In genomic region chr11:17183165-17183564, GRCm38 (mm10) we compare ENCODE assay signal across 20 mouse cellular contexts. TPM values are rescaled to one million over a fixed set of nuclear protein-coding genes. Genes with fewer than 3 reads are reported as not detected.
DNase-seq lines count a peak whose midpoint lies in the region; ATAC-seq and TF ChIP-seq lines count a peak whose summit lies in the region.
"Had no signal": no experiment of that assay in that cellular context is flagged by ENCODE, and none has a peak within 500 bp of the region (broad histone marks: within the 10 kb centered on the region; RNA-seq: fewer than 3 reads in every experiment).

No protein-coding gene starts in this region.

- peaks cover 5 to 86% of the 10 kb centered on the region in 2 experiments; a peak in 3 of 4 replicates for H3K4me1 ChIP-seq in CH12.LX (ENCODE audit: control insufficient read depth in 1 of 2, insufficient read depth in 2 of 2)
- H3K4me1 ChIP-seq: embryonic facial prominence, embryonic 10.5 days; heart, embryonic 13.5 days; hindbrain, embryonic 15.5 days had no signal

- ATAC-seq in megakaryocyte, adult 5-6 weeks (ENCODE audit: poor library complexity, severe bottlenecking) = peak; percentile 20; the same call in 1 of the 2 replicates
- ATAC-seq: activated CD4-positive, CD25-positive, alpha-beta regulatory T cell, adult 4 months; CD4-positive, CD25-positive, alpha-beta regulatory T cell, adult 4 months; forebrain, embryonic 13.5 days; forebrain, postnatal 0 days had no signal

- peaks cover 6% of the 10 kb centered on the region for H3K9me3 ChIP-seq in CH12.LX (replicated peaks; ENCODE audit: low read length)
- H3K9me3 ChIP-seq: embryonic facial prominence, embryonic 10.5 days; forebrain, embryonic 13.5 days; heart, embryonic 13.5 days; hindbrain, embryonic 15.5 days had no signal

- 0 out of 2 replicates have a peak, but pooled peaks have one; percentile 29 for TF ChIP-seq POLR2A in CH12.LX (IDR thresholded peaks at IDR 0.05; ENCODE audit: low read depth, low read length)

- H3K36me3 ChIP-seq in CH12.LX (replicated peaks in 1 of 2; ENCODE audit: control insufficient read depth in 1 of 2, insufficient read depth in 1 of 2, low read length in 1 of 2) = peaks cover 0 to 32% of the 10 kb centered on the region in 2 experiments
- H3K36me3 ChIP-seq: hindbrain, embryonic 15.5 days had no signal

- no peak overlapping the region for H3K27ac ChIP-seq in CH12.LX (ENCODE audit: insufficient read depth, low read depth)
- H3K27ac ChIP-seq: embryonic facial prominence, embryonic 10.5 days; forebrain, embryonic 13.5 days; heart, embryonic 13.5 days; hindbrain, embryonic 15.5 days had no signal

- H3K4me3 ChIP-seq in CH12.LX (replicated peaks in 1 of 3; ENCODE audit: low read depth in 2 of 3, low read length in 2 of 3, poor library complexity in 1 of 3) = no peak overlapping the region
- H3K4me3 ChIP-seq: embryonic facial prominence, embryonic 10.5 days; forebrain, embryonic 13.5 days; heart, embryonic 13.5 days; hindbrain, embryonic 15.5 days had no signal

- intact Hi-C loops in gastrocnemius, postnatal 14 days (cut with DNase I; ENCODE audit: low total_unique reads) = no loop called here

- dilution Hi-C loops in CH12.LX (cut with MboI; ENCODE audit: extremely low pct_ligation_motif_present, extremely low pct_unique_long_range_greater_than_20kb, low sequenced_read_pairs) = no loop called here

- H3K27me3 ChIP-seq in CH12.LX (replicated peaks) = no peaks in the 10 kb centered on the region
- H3K27me3 ChIP-seq: forebrain, embryonic 13.5 days; heart, embryonic 13.5 days; hindbrain, embryonic 15.5 days had no signal

- TF ChIP-seq RAD21 in CH12.LX (IDR thresholded peaks at IDR 0.05; ENCODE audit: low read depth, low read length) = no peak

- H3K9ac ChIP-seq in CH12.LX (ENCODE audit: insufficient read depth, low read depth) = no peak overlapping the region
- H3K9ac ChIP-seq: forebrain, embryonic 13.5 days; forebrain, postnatal 0 days; heart, embryonic 13.5 days; hindbrain, embryonic 15.5 days had no signal

- peaks cover 20% of the 10 kb centered on the region for H3K79me2 ChIP-seq in CH12.LX (replicated peaks; ENCODE audit: control insufficient read depth, extremely low read depth, insufficient read depth, poor library complexity, severe bottlenecking)

- TF ChIP-seq EP300 in CH12.LX (IDR thresholded peaks at IDR 0.05; ENCODE audit: low read length) = no peak; the same call in 1 of the 2 replicates

- peak; percentile 78 for DNase-seq in CH12.LX (ENCODE audit: extremely low read depth)
- DNase-seq in R1 (ENCODE audit: low read depth, low spot score) = peak; percentile 23
- DNase-seq in embryo, embryonic 10 days (ENCODE audit: low spot score) = no peak
- DNase-seq in layer of hippocampus, adult 9-11 months = no peak
- DNase-seq in gastrocnemius, postnatal 14 days = no peak
- DNase-seq: adrenal gland, postnatal 14 days; cerebellum, adult 18-20 months; cerebellum, adult 9-11 months; cerebellum, postnatal 36 days; forebrain, postnatal 0 days; gastrocnemius, postnatal 25 days; heart, adult 11 months; heart, postnatal 36 days had no signal

- in situ Hi-C loops in CH12.LX (cut with MboI; ENCODE audit: low pct_ligation_motif_present, low pct_unique_long_range_greater_than_20kb, low sequenced_read_pairs) = no loop called here

- TF ChIP-seq CTCF in CH12.LX (conservative IDR thresholded peaks at IDR 0.05 in 1 of 2, IDR thresholded peaks at IDR 0.05 in 1 of 2; ENCODE audit: low read depth in 2 of 2, low read length in 2 of 2) = no peak

- no peak overlapping the region for H3K4me2 ChIP-seq in CH12.LX (ENCODE audit: insufficient read depth, low read depth, poor library complexity, severe bottlenecking)
- H3K4me2 ChIP-seq: forebrain, embryonic 13.5 days; heart, embryonic 13.5 days; hindbrain, embryonic 15.5 days had no signal

TF ChIP-seq in CH12.LX, 34 proteins besides CTCF, POLR2A, EP300 and RAD21:
- TF ChIP-seq CHD2 (IDR thresholded peaks at IDR 0.05; ENCODE audit: low read length) = no peak
- TF ChIP-seq CHD1 (IDR thresholded peaks at IDR 0.05; ENCODE audit: low read depth, low read length) = peak; percentile 96
- no peak for TF ChIP-seq SIN3A (IDR thresholded peaks at IDR 0.05; ENCODE audit: low read length)
- TF ChIP-seq NRF1 (IDR thresholded peaks at IDR 0.05; ENCODE audit: low read depth, low read length) = no peak
- TF ChIP-seq IRF4 (IDR thresholded peaks at IDR 0.05; ENCODE audit: low read depth, low read length) = peak; percentile 42; the same call in 1 of the 2 replicates
- TF ChIP-seq RCOR1 (conservative IDR thresholded peaks at IDR 0.05; ENCODE audit: low read depth, low read length) = no peak
- TF ChIP-seq ELF1 (IDR thresholded peaks at IDR 0.05; ENCODE audit: low read depth, low read length) = 0 out of 2 replicates have a peak, but pooled peaks have one; percentile 18

RNA-seq across cellular contexts. Expression of gene Wdr92, which starts 1.3 kb away (rescaled TPM):
- total RNA-seq in CH12.LX (2012; rRNA removed) (38.6 and 40.2 TPM in 2 replicates), CH12.LX (2014; rRNA removed) (66.1 and 73.6 TPM in 2 replicates)
- polyA plus RNA-seq in CH12.LX (2012; ENCODE audit: insufficient read length, low read depth) = 35.8 and 48.5 TPM in 2 replicates
- total RNA-seq in megakaryocyte, adult 5-6 weeks (2015) = 9.2 and 13.9 TPM in 2 replicates
- 13.6 and 16.4 TPM in 2 replicates for total RNA-seq in megakaryocyte, adult 5-6 weeks (2017)
- 1 to 10 TPM; 5.0 to 6.6 TPM for total RNA-seq in gastrocnemius, postnatal 14 days (2021)

RNA-seq across cellular contexts. Expression of gene Ppp3r1, which starts 24.1 kb away (rescaled TPM):
- total RNA-seq in CH12.LX (2012; rRNA removed) (31.8 and 38.8 TPM in 2 replicates), CH12.LX (2014; rRNA removed) (114 and 116 TPM in 2 replicates)
- 102 and 128 TPM in 2 replicates for polyA plus RNA-seq in CH12.LX (2012; ENCODE audit: insufficient read length, low read depth)
- 66.9 and 72.9 TPM in 2 replicates for total RNA-seq in megakaryocyte, adult 5-6 weeks (2015)
- total RNA-seq in megakaryocyte, adult 5-6 weeks (2017) = 79.8 and 91.7 TPM in 2 replicates
- 100 to 1,000 TPM; 164 to 178 TPM for total RNA-seq in gastrocnemius, postnatal 14 days (2021)

RNA-seq across cellular contexts. Expression of gene Pno1, which starts 28.2 kb away (rescaled TPM):
- total RNA-seq in CH12.LX (2012; rRNA removed) (82.7 and 129 TPM in 2 replicates), CH12.LX (2014; rRNA removed) (279 and 281 TPM in 2 replicates)
- 151 and 155 TPM in 2 replicates for polyA plus RNA-seq in CH12.LX (2012; ENCODE audit: insufficient read length, low read depth)
- total RNA-seq in megakaryocyte, adult 5-6 weeks (2015) = 27.7 and 32.5 TPM in 2 replicates
- total RNA-seq in megakaryocyte, adult 5-6 weeks (2017) = 40.7 and 49.6 TPM in 2 replicates
- total RNA-seq in gastrocnemius, postnatal 14 days (2021) = 10 to 100 TPM; 43.3 to 45.4 TPM

Comparison
In these comparisons a context has a peak if more than half of its experiments do, and no peak if none do; other contexts are left out.
1. DNase-seq: peak in CH12.LX (single experiment) and R1 (single experiment); none in embryo, embryonic 10 days (single experiment), layer of hippocampus, adult 9-11 months (single experiment) and gastrocnemius, postnatal 14 days (single experiment).